Mouse (Mus musculus): ENCODE data around the gene Tuba8.

Gene Tuba8

GRCm38 (mm10) chr6:121226744-121227143 lies 16.2 kb downstream of the Tuba8 start:
- DNase-seq (ENCODE audit: low spot score in 2 of 2) = no peak

DNA sequence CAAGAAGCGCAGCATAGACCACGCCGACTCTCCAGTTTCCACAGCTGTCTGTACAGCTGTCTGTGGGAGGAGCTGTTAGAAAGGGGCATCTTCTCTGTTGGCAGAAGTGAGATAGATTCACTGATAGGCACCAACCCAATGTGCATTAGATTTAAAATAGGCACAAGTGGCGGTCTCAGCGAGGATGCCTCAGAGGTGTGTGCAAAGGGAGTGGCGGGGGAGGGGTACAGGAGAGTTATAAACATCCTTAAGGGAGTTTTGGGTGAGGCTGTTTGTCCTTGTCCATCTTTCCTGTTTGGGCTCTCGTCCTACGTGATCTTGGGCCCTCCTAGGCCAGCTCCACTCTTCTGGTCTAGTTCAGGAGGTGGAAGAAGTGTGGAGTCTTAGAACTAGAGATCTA lies 17.9 kb downstream of the Tuba8 start:
- peak in 1 of 2 experiments; percentile 33 for DNase-seq (ENCODE audit: low spot score in 2 of 2)

GRCm38 (mm10) chr6:121232652-121233051 lies 22.2 kb downstream of the Tuba8 start:
- no peak for DNase-seq (ENCODE audit: low spot score in 2 of 2)

- no peak for DNase-seq (ENCODE audit: low spot score in 2 of 2)
Observed at GRCm38 (mm10) chr6:121236386-121236785, 25.9 kb downstream of the Tuba8 start.

DNA sequence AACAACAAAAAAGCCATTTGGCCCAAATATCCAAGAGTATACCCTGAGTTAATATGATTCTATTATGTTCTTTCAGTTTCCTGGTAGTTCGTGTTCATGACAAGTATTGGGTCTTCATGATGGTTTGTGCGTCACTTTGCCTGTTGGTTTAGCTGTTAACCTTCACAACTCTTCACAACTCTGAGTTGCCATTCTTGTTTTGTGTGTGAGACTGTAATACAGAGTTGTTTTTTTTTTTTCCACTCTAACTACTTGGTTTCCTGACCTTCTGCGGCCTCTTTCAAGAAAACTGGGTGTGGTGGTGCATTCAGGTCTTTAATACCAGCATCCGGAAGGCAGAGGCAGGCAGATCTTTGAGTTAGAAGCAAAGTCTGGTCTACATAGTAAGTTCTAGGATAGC lies 27.7 kb downstream of the Tuba8 start:
- no peak for DNase-seq (ENCODE audit: low spot score in 2 of 2)

DNA sequence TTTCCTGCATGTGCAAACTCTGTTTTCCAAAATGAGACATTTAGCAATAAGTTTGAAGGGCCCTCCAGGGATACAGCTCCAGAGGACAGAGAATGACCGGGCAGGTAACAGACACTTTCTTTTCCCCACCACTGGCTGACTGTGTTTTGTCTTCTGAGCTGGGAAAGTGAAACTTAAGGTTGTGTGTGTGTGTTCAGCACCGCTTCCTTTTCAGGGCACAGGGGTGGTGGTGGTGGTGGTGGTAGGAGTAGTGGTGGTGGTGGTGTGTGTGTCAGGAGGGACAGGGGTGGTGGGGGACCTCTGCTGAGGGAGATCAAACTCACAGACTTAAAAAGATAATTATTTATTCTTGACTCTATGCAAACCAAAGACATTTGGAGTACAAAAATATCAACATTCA lies 31.3 kb downstream of the Tuba8 start:
- DNase-seq (ENCODE audit: low spot score in 2 of 2) = no peak

GRCm38 (mm10) chr6:121243161-121243560 lies 32.7 kb downstream of the Tuba8 start:
- DNase-seq (ENCODE audit: low spot score in 2 of 2) = peak; percentile 43 to 59

GRCm38 (mm10) chr6:121245127-121246036 lies 34.9 kb downstream of the Tuba8 start, which contains the start of gene Usp18:
TSS of gene Usp18 (plus strand) at chr6:121245906.
- peak; percentile 73 to 82 for DNase-seq (ENCODE audit: low spot score in 2 of 2)

GRCm38 (mm10) chr6:121246037-121246361 lies 35.5 kb downstream of the Tuba8 start:
- DNase-seq (ENCODE audit: low spot score in 2 of 2) = no peak

DNA sequence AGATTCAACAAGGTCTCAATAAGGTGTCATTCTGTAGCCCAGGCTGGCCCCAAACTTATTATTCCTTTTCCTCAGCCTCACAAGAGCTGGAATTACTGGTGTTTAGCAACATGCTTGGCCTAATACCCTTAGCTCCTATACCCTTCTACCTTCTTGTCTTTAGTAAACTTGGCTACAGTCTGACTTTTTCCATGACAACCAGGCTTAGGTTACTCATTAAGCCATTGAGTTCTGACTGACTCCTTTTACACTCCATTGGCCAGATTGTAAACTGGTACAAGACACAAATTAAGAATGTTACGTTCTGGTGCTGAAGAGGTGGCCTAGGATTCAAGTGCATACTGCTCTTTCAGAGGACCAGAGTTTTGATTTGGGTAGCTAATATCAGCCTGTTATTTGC lies 39.9 kb downstream of the Tuba8 start:
- no peak for DNase-seq (ENCODE audit: low spot score in 2 of 2)

DNA sequence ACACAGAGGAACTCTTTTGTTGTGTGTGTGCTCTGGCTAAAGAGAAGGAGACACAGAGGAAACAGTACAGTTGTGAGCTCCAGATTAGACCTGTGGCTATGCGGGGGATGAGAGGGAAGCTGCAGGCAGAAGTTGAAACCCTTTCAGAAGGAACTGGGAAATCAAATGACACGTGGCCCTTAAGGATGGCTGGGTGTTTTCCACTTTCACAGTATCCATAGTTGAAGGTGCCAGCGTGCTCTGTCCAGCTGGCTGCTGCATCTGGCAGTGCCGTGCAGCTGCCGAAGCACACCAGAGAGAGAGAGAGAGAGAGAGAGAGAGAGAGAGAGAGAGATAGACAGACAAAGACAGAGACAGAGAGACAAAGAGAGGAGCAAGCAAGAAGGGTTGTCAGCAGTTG lies 40.8 kb downstream of the Tuba8 start:
- DNase-seq (ENCODE audit: low spot score in 2 of 2) = no peak

- peak; percentile 54 to 86 for DNase-seq (ENCODE audit: low spot score in 2 of 2)
Observed at GRCm38 (mm10) chr6:121260548-121260947, 50.1 kb downstream of the Tuba8 start.

GRCm38 (mm10) chr6:121261233-121261632 lies 50.7 kb downstream of the Tuba8 start:
- DNase-seq (ENCODE audit: low spot score in 2 of 2) = no peak

GRCm38 (mm10) chr6:121262004-121262403 lies 51.5 kb downstream of the Tuba8 start:
- no peak for DNase-seq (ENCODE audit: low spot score in 2 of 2)

- no peak for DNase-seq (ENCODE audit: low spot score in 2 of 2)
Observed at GRCm38 (mm10) chr6:121262496-121262895, 52.0 kb downstream of the Tuba8 start.

DNA sequence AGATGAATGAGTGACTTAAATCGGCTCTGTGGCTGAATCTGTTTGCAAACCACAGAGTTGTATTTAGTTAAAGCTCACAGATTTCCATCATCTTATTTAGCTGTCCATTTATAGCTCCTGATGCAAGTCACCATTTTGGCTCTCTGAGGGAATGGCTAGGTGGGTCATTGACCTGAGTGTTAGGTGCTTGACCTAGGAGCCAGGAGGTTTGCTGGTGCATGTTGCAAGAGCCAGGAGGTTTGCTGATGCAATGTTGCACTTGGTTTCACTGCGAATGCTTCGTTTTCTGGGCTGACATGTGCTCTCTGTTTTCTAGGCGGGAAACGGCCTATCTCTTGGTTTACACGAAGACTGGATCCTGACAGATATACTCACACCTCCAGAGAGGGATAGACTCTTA lies 59.7 kb downstream of the Tuba8 start:
- no peak for DNase-seq (ENCODE audit: low spot score in 2 of 2)

DNA sequence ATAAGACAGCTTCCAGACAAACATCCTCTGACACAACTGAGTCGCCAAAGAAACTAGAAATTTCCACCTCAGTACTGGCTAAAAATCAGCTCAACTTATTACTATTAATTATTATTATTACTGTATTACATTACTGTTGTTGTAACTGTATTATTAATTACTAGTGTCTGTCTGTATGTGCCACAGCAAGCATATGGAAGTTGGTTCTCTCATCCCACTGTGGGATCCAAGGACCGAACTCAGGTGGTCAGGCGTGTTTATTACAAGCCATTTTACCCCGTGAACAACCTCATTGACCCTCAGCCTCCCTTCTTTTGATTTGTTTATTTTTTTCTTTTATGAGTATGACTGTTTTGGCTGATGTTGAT lies 61.2 kb downstream of the Tuba8 start:
- no peak for DNase-seq (ENCODE audit: low spot score in 2 of 2)

DNA sequence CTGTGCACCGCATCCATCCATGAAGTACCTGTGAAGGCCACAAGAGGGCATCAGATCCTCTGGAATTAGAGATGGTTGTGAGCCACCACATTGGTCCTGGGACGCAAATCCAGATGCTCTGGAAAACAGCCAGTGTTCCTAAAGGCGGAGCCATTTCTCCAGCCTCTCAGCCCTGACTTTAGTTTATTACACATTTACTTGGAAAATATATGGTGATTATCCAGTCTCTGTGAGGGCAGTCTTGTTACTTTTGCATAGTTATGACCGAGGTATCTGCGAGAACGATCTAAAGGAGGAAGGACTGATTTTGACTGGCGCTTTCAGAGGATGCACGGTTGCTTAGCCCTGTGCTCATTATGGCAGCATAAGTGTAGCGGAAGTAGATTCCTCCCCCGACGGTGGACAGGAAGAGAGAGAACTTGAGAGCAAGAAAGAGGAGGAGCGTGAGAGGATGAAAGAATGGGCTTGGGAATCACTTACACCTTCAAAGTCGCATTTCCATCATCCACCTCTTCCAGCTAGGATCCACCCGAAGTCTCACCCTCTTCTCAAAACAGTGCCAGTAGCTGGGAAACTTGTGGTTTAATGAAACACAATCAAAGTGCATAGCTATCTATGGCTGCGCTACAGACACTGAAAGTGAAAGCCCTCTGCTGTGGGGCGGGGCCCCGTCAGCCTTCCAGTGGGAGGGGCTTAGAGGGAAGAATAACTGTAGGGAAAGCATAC lies 61.7 kb downstream of the Tuba8 start:
- DNase-seq (ENCODE audit: low spot score in 2 of 2) = peak; percentile 66 to 69

GRCm38 (mm10) chr6:121274356-121274755 lies 63.9 kb downstream of the Tuba8 start:
- DNase-seq (ENCODE audit: low spot score in 2 of 2) = peak; percentile 31 to 62
